Mouse (Mus musculus) C2C12 (cell line): ENCODE measurements at regions not wholly inside any gene's neighbourhood (a gene's known extent, or its start where the extent isn't known, plus 50 kb on each side); places are given as distances from the start of the nearest gene placed in this dataset.

Experiments
- CEBPB ChIP-seq: IDR thresholded peaks from one replicate; pipeline ENCODE4 v1.6.1; 2011; ENCODE audit warnings: low read depth, mild to moderate bottlenecking, control low read depth, moderate library complexity
- CTCF ChIP-seq: IDR thresholded peaks from one replicate; pipeline ENCODE4 v1.5.1; 2011; ENCODE audit not compliant: control insufficient read depth, insufficient read depth, insufficient read length
- FOSL1 ChIP-seq: IDR thresholded peaks from one replicate; pipeline ENCODE4 v1.8.0; 2011; ENCODE audit warnings: mild to moderate bottlenecking, low read length; ENCODE audit not compliant: poor library complexity, insufficient read depth, severe bottlenecking
- MAX ChIP-seq: IDR thresholded peaks from one replicate; pipeline ENCODE4 v1.6.1; 2011; ENCODE audit warnings: mild to moderate bottlenecking, control low read depth
- MYOD1 ChIP-seq: IDR thresholded peaks from one replicate; pipeline ENCODE4 v1.6.1; 2011; ENCODE audit warnings: low read depth; ENCODE audit not compliant: control insufficient read depth, insufficient read length
- MYOG ChIP-seq: IDR thresholded peaks from one replicate; pipeline ENCODE4 v1.6.1; 2011; ENCODE audit not compliant: control insufficient read depth, insufficient read length; ENCODE audit errors: extremely low read depth
- USF1 ChIP-seq: IDR thresholded peaks from one replicate; pipeline ENCODE4 v1.6.1; 2011; ENCODE audit warnings: low read depth, mild to moderate bottlenecking, control low read depth, moderate library complexity

GRCm38 (mm10) chr13:83074219-83074965 is 429.4 kb upstream of the Mef2c start:
- TF ChIP-seq MYOD1 (no peak), CTCF (no peak), MAX (no peak), USF1 (no peak), MYOG (no peak), FOSL1 (no peak), CEBPB (no peak)
